ENCODE assay signal across 26 mouse cellular contexts in genomic region chr5:91797362-91797761, GRCm38 (mm10).
"Had no signal": no experiment of that assay in that cellular context is flagged by ENCODE, and none has a peak within 500 bp of the region (broad histone marks: within the 10 kb centered on the region; RNA-seq: fewer than 3 reads in every experiment).

No protein-coding gene starts in this region.

- DNase-seq: gastrocnemius, postnatal 14 days; gastrocnemius, postnatal 36 days; kidney, adult 11 months; kidney, adult 2 months; kidney, adult 9 months; kidney, postnatal 14 days; kidney, postnatal 36 days; layer of hippocampus, adult 9-11 months; layer of hippocampus, postnatal 36 days; liver; liver, embryonic 13.5 days; liver, postnatal 0 days had no signal

- H3K4me1 ChIP-seq: heart, embryonic 13.5 days; heart, embryonic 15.5 days; hindbrain, embryonic 10.5 days; hindbrain, embryonic 12.5 days; limb, embryonic 10.5 days; liver, embryonic 13.5 days; liver, embryonic 15.5 days had no signal

- H3K9me3 ChIP-seq: heart, embryonic 13.5 days; heart, embryonic 15.5 days; hindbrain, embryonic 10.5 days; hindbrain, embryonic 12.5 days; kidney, embryonic 15.5 days; limb, embryonic 10.5 days; limb, embryonic 12.5 days; liver, embryonic 13.5 days; liver, embryonic 15.5 days had no signal

- ATAC-seq: forebrain, embryonic 16.5 days; hindbrain, postnatal 0 days; intestine, embryonic 16.5 days; liver, postnatal 0 days had no signal

- H3K36me3 ChIP-seq: heart, embryonic 13.5 days; heart, embryonic 15.5 days; hindbrain, embryonic 10.5 days; hindbrain, embryonic 12.5 days; kidney, embryonic 15.5 days; limb, embryonic 10.5 days; limb, embryonic 12.5 days; liver, embryonic 13.5 days; liver, embryonic 15.5 days had no signal

- H3K9ac ChIP-seq: heart, embryonic 13.5 days; heart, embryonic 15.5 days; hindbrain, embryonic 12.5 days; hindbrain, embryonic 14.5 days; kidney, embryonic 15.5 days; limb, embryonic 12.5 days; liver, embryonic 13.5 days; liver, embryonic 15.5 days; liver, postnatal 0 days had no signal

- H3K4me3 ChIP-seq: heart, embryonic 13.5 days; heart, embryonic 15.5 days; hindbrain, embryonic 10.5 days; hindbrain, embryonic 12.5 days; kidney, embryonic 15.5 days; limb, embryonic 10.5 days; limb, embryonic 12.5 days; liver, embryonic 13.5 days; liver, embryonic 15.5 days had no signal

- H3K27ac ChIP-seq: heart, embryonic 13.5 days; heart, embryonic 15.5 days; hindbrain, embryonic 10.5 days; hindbrain, embryonic 12.5 days; hindbrain, embryonic 14.5 days; hindbrain, postnatal 0 days; kidney, embryonic 15.5 days; kidney, postnatal 0 days; limb, embryonic 10.5 days; limb, embryonic 12.5 days; liver, embryonic 13.5 days; liver, embryonic 15.5 days had no signal

- H3K4me2 ChIP-seq: heart, embryonic 13.5 days; heart, embryonic 15.5 days; hindbrain, embryonic 12.5 days; hindbrain, embryonic 14.5 days; kidney, embryonic 15.5 days; limb, embryonic 12.5 days; liver, embryonic 11.5 days; liver, embryonic 13.5 days; liver, embryonic 15.5 days had no signal

- H3K27me3 ChIP-seq: heart, embryonic 13.5 days; heart, embryonic 15.5 days; hindbrain, embryonic 12.5 days; kidney, embryonic 15.5 days; limb, embryonic 12.5 days; liver, embryonic 13.5 days; liver, embryonic 15.5 days had no signal
